Mouse (Mus musculus): ENCODE measurements around the gene Trpm2. TPM values are rescaled to one million over a fixed set of nuclear protein-coding genes. Genes with fewer than 3 reads are reported as not detected.

Trpm2 gene
- polyA plus RNA-seq, 1 experiment from 2014 or later: 0.86 TPM

GRCm38 (mm10) chr10:78001796-78002195 is 31.4 kb upstream of the Trpm2 start:
- H3K4me3 ChIP-seq (ENCODE audit: low read depth, low read length): no peak overlapping the region
- peaks cover 7% of the 10 kb centered on the region; the same call in 1 of the 2 replicates for H3K36me3 ChIP-seq (ENCODE audit: control insufficient read depth, insufficient read depth, low read length)
- WGBS: 90% methylated on average over 11 of the region's 11 CpGs

GRCm38 (mm10) chr10:78000200-78000599 is 29.8 kb upstream of the Trpm2 start:
- Histone ChIP-seq H3K27ac (ENCODE audit: low read depth, low read length) (no peak overlapping the region), H3K9ac (ENCODE audit: low read length) (no peak overlapping the region), H3K4me3 (ENCODE audit: low read depth, low read length) (no peak overlapping the region), H3K4me2 (ENCODE audit: low read depth, low read length, severe bottlenecking) (no peak overlapping the region), H3K36me3 (ENCODE audit: control insufficient read depth, insufficient read depth, low read length) (peaks cover 7% of the 10 kb centered on the region; the same call in 1 of the 2 replicates), H3K9me3 (ENCODE audit: control insufficient read depth, low read length) (no peaks in the 10 kb centered on the region), H3K27me3 (ENCODE audit: control insufficient read depth, insufficient read depth, low read length) (no peaks in the 10 kb centered on the region), H3K4me1 (replicated peaks; ENCODE audit: control insufficient read depth, insufficient read depth, low read length) (no peaks in the 10 kb centered on the region)
- 92% methylated on average over 5 of the region's 5 CpGs for WGBS
- DNase-seq (ENCODE audit: low spot score) (no peak), ATAC-seq (replicated peaks; ENCODE audit: low FRiP score) (no peak)

More at GRCm38 (mm10) chr10:78001796-78002195, 31.4 kb upstream of the Trpm2 start:
- Histone ChIP-seq H3K27ac (ENCODE audit: low read depth, low read length) (no peak overlapping the region), H3K9me3 (ENCODE audit: control insufficient read depth, low read length) (no peaks in the 10 kb centered on the region), H3K27me3 (ENCODE audit: control insufficient read depth, insufficient read depth, low read length) (no peaks in the 10 kb centered on the region), H3K9ac (ENCODE audit: low read length) (no peak overlapping the region), H3K4me2 (ENCODE audit: low read depth, low read length, severe bottlenecking) (no peak overlapping the region), H3K4me1 (replicated peaks; ENCODE audit: control insufficient read depth, insufficient read depth, low read length) (peaks cover 2% of the 10 kb centered on the region; the same call in 1 of the 2 replicates)
- DNase-seq (ENCODE audit: low spot score) (no peak), ATAC-seq (replicated peaks; ENCODE audit: low FRiP score) (no peak)

- 88% methylated on average over 3 of the region's 3 CpGs for WGBS
- Histone ChIP-seq H3K4me1 (replicated peaks; ENCODE audit: control insufficient read depth, insufficient read depth, low read length) (no peaks in the 10 kb centered on the region), H3K4me3 (ENCODE audit: low read depth, low read length) (no peak overlapping the region), H3K27ac (ENCODE audit: low read depth, low read length) (no peak overlapping the region), H3K36me3 (ENCODE audit: control insufficient read depth, insufficient read depth, low read length) (peaks cover 11% of the 10 kb centered on the region; the same call in 1 of the 2 replicates), H3K9ac (ENCODE audit: low read length) (no peak overlapping the region), H3K27me3 (ENCODE audit: control insufficient read depth, insufficient read depth, low read length) (no peaks in the 10 kb centered on the region), H3K9me3 (ENCODE audit: control insufficient read depth, low read length) (no peaks in the 10 kb centered on the region), H3K4me2 (ENCODE audit: low read depth, low read length, severe bottlenecking) (no peak overlapping the region)
- ATAC-seq (replicated peaks; ENCODE audit: low FRiP score) (no peak), DNase-seq (ENCODE audit: low spot score) (no peak)
Measured at GRCm38 (mm10) chr10:77995639-77996038, 25.3 kb upstream of the Trpm2 start.

GRCm38 (mm10) chr10:77985775-77986174 is 15.4 kb upstream of the Trpm2 start:
- Histone ChIP-seq H3K9me3 (ENCODE audit: control insufficient read depth, low read length) (no peaks in the 10 kb centered on the region), H3K4me1 (replicated peaks; ENCODE audit: control insufficient read depth, insufficient read depth, low read length) (no peaks in the 10 kb centered on the region), H3K27ac (ENCODE audit: low read depth, low read length) (no peak overlapping the region), H3K9ac (ENCODE audit: low read length) (no peak overlapping the region), H3K36me3 (ENCODE audit: control insufficient read depth, insufficient read depth, low read length) (peaks cover 3% of the 10 kb centered on the region; the same call in 1 of the 2 replicates), H3K27me3 (ENCODE audit: control insufficient read depth, insufficient read depth, low read length) (no peaks in the 10 kb centered on the region), H3K4me3 (ENCODE audit: low read depth, low read length) (no peak overlapping the region), H3K4me2 (ENCODE audit: low read depth, low read length, severe bottlenecking) (no peak overlapping the region)
- no peak for ATAC-seq (replicated peaks; ENCODE audit: low FRiP score)
- WGBS: 63% methylated on average over 5 of the region's 5 CpGs
- no peak for DNase-seq (ENCODE audit: low spot score)

- peak; percentile 84 for DNase-seq (ENCODE audit: low spot score)
- 4% methylated on average over 4 of the region's 4 CpGs for WGBS
- ATAC-seq (replicated peaks; ENCODE audit: low FRiP score): peak; percentile 69
- Histone ChIP-seq H3K9ac (ENCODE audit: low read length) (no peak overlapping the region), H3K27me3 (ENCODE audit: control insufficient read depth, insufficient read depth, low read length) (no peaks in the 10 kb centered on the region), H3K36me3 (ENCODE audit: control insufficient read depth, insufficient read depth, low read length) (peaks cover 3% of the 10 kb centered on the region; the same call in 1 of the 2 replicates), H3K9me3 (ENCODE audit: control insufficient read depth, low read length) (no peaks in the 10 kb centered on the region), H3K4me2 (ENCODE audit: low read depth, low read length, severe bottlenecking) (no peak overlapping the region), H3K4me3 (ENCODE audit: low read depth, low read length) (no peak overlapping the region), H3K27ac (ENCODE audit: low read depth, low read length) (no peak overlapping the region), H3K4me1 (replicated peaks; ENCODE audit: control insufficient read depth, insufficient read depth, low read length) (no peaks in the 10 kb centered on the region)
Measured at GRCm38 (mm10) chr10:77984660-77985059, 14.3 kb upstream of the Trpm2 start.

- H3K4me1 ChIP-seq (replicated peaks; ENCODE audit: control insufficient read depth, insufficient read depth, low read length): 0 out of 2 replicates have a peak, but pooled peaks cover 4% of the 10 kb centered on the region
- H3K4me3 ChIP-seq (ENCODE audit: low read depth, low read length): peak within 1 kb of the TSS; percentile 70
- peak within 1 kb of the TSS; percentile 62 for H3K27ac ChIP-seq (ENCODE audit: low read depth, low read length)
- DNase-seq (ENCODE audit: low spot score): peak; percentile 99
- peak within 1 kb of the TSS; percentile 69 for H3K4me2 ChIP-seq (ENCODE audit: low read depth, low read length, severe bottlenecking)
- H3K36me3 ChIP-seq (ENCODE audit: control insufficient read depth, insufficient read depth, low read length): no peaks in the 10 kb centered on the region; the same call in 1 of the 2 replicates
- peak within 1 kb of the TSS; percentile 80 for H3K9ac ChIP-seq (ENCODE audit: low read length)
- peak; percentile 97 for ATAC-seq (replicated peaks; ENCODE audit: low FRiP score)
- 1% methylated on average over 50 of the region's 57 CpGs for WGBS
- H3K27me3 ChIP-seq (ENCODE audit: control insufficient read depth, insufficient read depth, low read length): no peaks in the 10 kb centered on the region
- H3K9me3 ChIP-seq (ENCODE audit: control insufficient read depth, low read length): no peaks in the 10 kb centered on the region
Measured at GRCm38 (mm10) chr10:77978351-77979350, 8.3 kb upstream of the Trpm2 start, which contains the start of gene 1810043G02Rik. TSS of gene 1810043G02Rik (plus strand) at chr10:77978524.

GRCm38 (mm10) chr10:77976458-77977150 is 6.2 kb upstream of the Trpm2 start:
- no peak for DNase-seq (ENCODE audit: low spot score)

GRCm38 (mm10) chr10:77975653-77976052 is 5.3 kb upstream of the Trpm2 start:
- Histone ChIP-seq H3K27ac (ENCODE audit: low read depth, low read length) (no peak overlapping the region), H3K4me2 (ENCODE audit: low read depth, low read length, severe bottlenecking) (no peak overlapping the region), H3K9me3 (ENCODE audit: control insufficient read depth, low read length) (no peaks in the 10 kb centered on the region), H3K4me1 (replicated peaks; ENCODE audit: control insufficient read depth, insufficient read depth, low read length) (0 out of 2 replicates have a peak, but pooled peaks cover 4% of the 10 kb centered on the region), H3K9ac (ENCODE audit: low read length) (no peak overlapping the region), H3K36me3 (ENCODE audit: control insufficient read depth, insufficient read depth, low read length) (no peaks in the 10 kb centered on the region; the same call in 1 of the 2 replicates), H3K4me3 (ENCODE audit: low read depth, low read length) (no peak overlapping the region), H3K27me3 (ENCODE audit: control insufficient read depth, insufficient read depth, low read length) (no peaks in the 10 kb centered on the region)
- ATAC-seq (replicated peaks; ENCODE audit: low FRiP score) (no peak), DNase-seq (ENCODE audit: low spot score) (no peak)
- 52% methylated on average over 4 of the region's 4 CpGs for WGBS

More at GRCm38 (mm10) chr10:77976458-77977150, 6.2 kb upstream of the Trpm2 start:
- Histone ChIP-seq H3K27ac (ENCODE audit: low read depth, low read length) (no peak overlapping the region), H3K9me3 (ENCODE audit: control insufficient read depth, low read length) (no peaks in the 10 kb centered on the region), H3K9ac (ENCODE audit: low read length) (no peak overlapping the region), H3K27me3 (ENCODE audit: control insufficient read depth, insufficient read depth, low read length) (no peaks in the 10 kb centered on the region), H3K4me2 (ENCODE audit: low read depth, low read length, severe bottlenecking) (no peak overlapping the region), H3K4me1 (replicated peaks; ENCODE audit: control insufficient read depth, insufficient read depth, low read length) (0 out of 2 replicates have a peak, but pooled peaks cover 4% of the 10 kb centered on the region), H3K36me3 (ENCODE audit: control insufficient read depth, insufficient read depth, low read length) (no peaks in the 10 kb centered on the region; the same call in 1 of the 2 replicates), H3K4me3 (ENCODE audit: low read depth, low read length) (no peak overlapping the region)
- ATAC-seq (replicated peaks; ENCODE audit: low FRiP score): no peak
- WGBS: 83% methylated on average over 8 of the region's 8 CpGs
